Mouse (Mus musculus): ENCODE results near the gene Ybx3. TPM values are rescaled to one million over a fixed set of nuclear protein-coding genes. Genes with fewer than 3 reads are reported as not detected.

The Ybx3 gene
- polyA plus RNA-seq, 1 experiment from 2014 or later, result 41.7 TPM

DNA sequence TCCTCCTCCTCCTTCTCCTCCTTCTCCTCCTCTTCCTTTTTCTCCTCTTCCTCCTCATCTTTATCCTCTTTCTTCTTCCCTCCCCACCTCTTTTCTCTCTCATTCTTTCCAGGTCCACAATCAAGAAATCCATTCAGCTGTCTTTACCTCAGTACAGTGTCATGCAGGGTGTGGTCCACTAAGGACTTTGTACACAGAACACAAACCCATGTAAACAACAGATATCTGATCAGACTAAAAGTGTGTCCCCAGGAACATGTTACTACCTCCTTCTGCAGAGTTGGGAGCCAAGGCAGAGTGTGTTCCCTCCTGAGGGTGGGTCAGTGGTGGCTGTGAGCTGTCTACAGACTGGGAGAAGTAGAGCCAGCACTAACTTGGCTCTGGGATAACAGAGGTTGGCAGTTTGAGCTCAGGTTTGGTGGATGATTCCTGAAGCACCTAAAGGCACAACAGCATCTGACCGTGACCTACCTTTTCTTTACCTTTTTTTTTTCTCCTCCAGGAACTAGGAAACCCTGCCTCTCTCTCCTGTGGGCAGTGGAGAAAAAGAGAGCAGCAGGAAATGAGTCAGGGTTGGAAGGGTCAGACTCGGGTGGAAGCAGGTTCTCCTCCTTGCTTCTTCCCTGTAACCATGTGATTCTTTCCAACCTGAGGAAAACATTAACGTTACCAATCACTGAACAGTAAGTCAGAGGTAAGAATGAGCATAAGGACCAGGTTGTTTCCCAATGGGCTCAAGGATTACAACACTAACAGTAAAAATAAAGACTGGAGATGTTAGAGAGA lies 66.2 kb downstream of the Ybx3 start:
- H3K36me3 ChIP-seq (ENCODE audit: control insufficient read depth, insufficient read depth), result no peaks in the 10 kb centered on the region
- no peak overlapping the region for H3K9ac ChIP-seq (ENCODE audit: low read depth, low read length)
- no peaks in the 10 kb centered on the region for H3K27me3 ChIP-seq (ENCODE audit: control insufficient read depth, insufficient read depth, low read depth, low read length)
- no peak overlapping the region for H3K27ac ChIP-seq (ENCODE audit: low read length)
- H3K4me1 ChIP-seq (ENCODE audit: control insufficient read depth, low read depth, low read length), result no peaks in the 10 kb centered on the region
- H3K4me3 ChIP-seq (ENCODE audit: low read depth, low read length), result no peak overlapping the region
- ATAC-seq (ENCODE audit: low read depth), result no peak
- H3K9me3 ChIP-seq (replicated peaks; ENCODE audit: control insufficient read depth, low read length), result no peaks in the 10 kb centered on the region
- 38% methylated on average over 3 of the region's 3 CpGs for WGBS (ENCODE audit: insufficient replicate concordance)
- H3K4me2 ChIP-seq (ENCODE audit: low read depth, low read length), result no peak overlapping the region

DNA sequence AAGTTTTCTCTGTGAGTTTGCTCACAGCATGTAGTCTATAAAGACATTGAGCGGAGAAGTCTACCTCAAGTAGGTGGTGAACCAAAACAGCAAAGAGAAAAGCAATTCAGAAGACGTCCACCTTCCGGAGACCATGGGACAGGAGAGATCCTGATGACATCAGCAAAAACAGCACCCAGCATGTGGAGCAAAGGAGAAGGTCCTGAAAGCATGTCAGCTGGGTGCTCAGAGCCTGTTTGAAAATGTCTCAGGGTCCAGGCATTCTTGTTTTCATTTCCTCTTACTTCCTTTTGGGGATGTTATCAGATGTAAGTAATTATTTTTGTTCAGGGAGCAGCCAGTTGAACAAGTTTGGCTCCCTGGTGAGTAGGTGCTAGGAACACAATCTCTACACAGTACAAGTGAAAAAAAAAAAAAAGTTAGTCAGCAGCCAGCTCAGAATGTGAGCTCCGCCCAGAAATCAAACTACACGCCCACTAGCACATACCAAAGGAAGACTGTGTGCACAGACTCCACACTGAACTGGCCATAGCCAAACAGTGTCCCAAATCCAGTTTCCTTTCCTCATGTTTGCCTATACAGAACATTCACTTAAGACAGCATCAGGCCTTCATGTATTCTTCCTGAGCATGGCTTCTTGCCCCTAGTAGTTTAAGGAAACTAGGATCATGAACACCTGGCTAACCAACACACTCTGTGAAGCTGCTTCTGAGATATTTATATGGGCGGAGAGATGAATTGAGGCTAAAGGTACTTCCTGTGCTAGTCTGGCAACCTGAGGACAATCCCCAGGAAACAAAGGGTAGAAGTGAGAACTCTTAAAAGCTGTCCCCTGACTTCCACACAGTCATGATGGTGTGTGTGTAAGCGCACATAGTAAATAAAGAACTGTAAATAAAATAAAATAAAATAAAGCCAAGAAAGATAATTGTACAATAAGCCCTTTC lies 71.8 kb downstream of the Ybx3 start:
- Histone ChIP-seq H3K9me3 (replicated peaks; ENCODE audit: control insufficient read depth, low read length) (no peaks in the 10 kb centered on the region), H3K9ac (ENCODE audit: low read depth, low read length) (no peak overlapping the region), H3K4me2 (ENCODE audit: low read depth, low read length) (no peak overlapping the region), H3K27ac (ENCODE audit: low read length) (no peak overlapping the region), H3K27me3 (ENCODE audit: control insufficient read depth, insufficient read depth, low read depth, low read length) (no peaks in the 10 kb centered on the region), H3K4me1 (ENCODE audit: control insufficient read depth, low read depth, low read length) (no peaks in the 10 kb centered on the region), H3K4me3 (ENCODE audit: low read depth, low read length) (no peak overlapping the region), H3K36me3 (ENCODE audit: control insufficient read depth, insufficient read depth) (no peaks in the 10 kb centered on the region)
- 55% methylated on average over 7 of the region's 7 CpGs for WGBS (ENCODE audit: insufficient replicate concordance)
- peak; percentile 64; the same call in 1 of the 2 replicates for ATAC-seq (ENCODE audit: low read depth)

Other genes starting within 250 kb of the Ybx3 start
- gene Klra2, start 141.1 kb downstream of the Ybx3 start, polyA plus RNA-seq (2015; fragmentation: Nextera tagmentation; extraction: Ambion mirVana), result 0.76 and 0.88 TPM in 2 replicates
- 15.2 and 22.0 TPM in 2 replicates for gene Magohb, start 95.2 kb downstream of the Ybx3 start, polyA plus RNA-seq (2015; fragmentation: Nextera tagmentation; extraction: Ambion mirVana)
- gene Styk1, start 34.9 kb downstream of the Ybx3 start, polyA plus RNA-seq (2015; fragmentation: Nextera tagmentation; extraction: Ambion mirVana), result 0.72 and 1.1 TPM in 2 replicates
- gene 5430401F13Rik, start 97.9 kb upstream of the Ybx3 start, polyA plus RNA-seq (2015; fragmentation: Nextera tagmentation; extraction: Ambion mirVana), result not detected in 2 replicates
- gene Gm6619, start 97.9 kb upstream of the Ybx3 start, polyA plus RNA-seq (2015; fragmentation: Nextera tagmentation; extraction: Ambion mirVana), result not detected in 2 replicates
- gene Tas2r130, start 242.4 kb upstream of the Ybx3 start, polyA plus RNA-seq (2015; fragmentation: Nextera tagmentation; extraction: Ambion mirVana), result not detected in 2 replicates

All from liver, embryonic 16.5 days (tissue).